Mouse (Mus musculus): ENCODE measurements at regions not wholly inside any gene's neighbourhood (a gene's known extent, or its start where the extent isn't known, plus 50 kb on each side); places are given as distances from the start of the nearest gene placed in this dataset.

GRCm38 (mm10) chr1:60823006-60823665 lies 63.7 kb upstream of the Ctla4 start:
- no peak for DNase-seq (ENCODE audit: low read depth)

GRCm38 (mm10) chr1:60824218-60825125 lies 62.3 kb upstream of the Ctla4 start:
- peak; percentile 78 for DNase-seq (ENCODE audit: low read depth)

GRCm38 (mm10) chr1:60825256-60826186 lies 61.3 kb upstream of the Ctla4 start:
- DNase-seq (ENCODE audit: low read depth) = peak; percentile 71

GRCm38 (mm10) chr1:60826981-60827380 lies 59.8 kb upstream of the Ctla4 start:
- DNase-seq (ENCODE audit: low read depth) = no peak

GRCm38 (mm10) chr1:60828152-60828551 lies 58.6 kb upstream of the Ctla4 start:
- DNase-seq (ENCODE audit: low read depth) = no peak

- DNase-seq (ENCODE audit: low read depth) = no peak
Measured at GRCm38 (mm10) chr1:60829849-60830248, 57.0 kb upstream of the Ctla4 start.

GRCm38 (mm10) chr1:60833668-60834067 lies 53.1 kb upstream of the Ctla4 start:
- DNase-seq (ENCODE audit: low read depth) = peak; percentile 59

All from fibroblast of lung, adult 2 months (primary cell).